Mouse (Mus musculus) heart, postnatal 0 days (tissue): ENCODE measurements around the gene Trhde.

Source experiments
- CTCF ChIP-seq: IDR thresholded peaks from 2 replicates; pipeline ENCODE4 v1.5.1; 2016; ENCODE audit warnings: antibody characterized with exemption, control low read depth, low read depth
- EP300 ChIP-seq: IDR thresholded peaks from 2 replicates; pipeline ENCODE4 v1.6.1; 2016; ENCODE audit warnings: antibody characterized with exemption, low read depth

DNA sequence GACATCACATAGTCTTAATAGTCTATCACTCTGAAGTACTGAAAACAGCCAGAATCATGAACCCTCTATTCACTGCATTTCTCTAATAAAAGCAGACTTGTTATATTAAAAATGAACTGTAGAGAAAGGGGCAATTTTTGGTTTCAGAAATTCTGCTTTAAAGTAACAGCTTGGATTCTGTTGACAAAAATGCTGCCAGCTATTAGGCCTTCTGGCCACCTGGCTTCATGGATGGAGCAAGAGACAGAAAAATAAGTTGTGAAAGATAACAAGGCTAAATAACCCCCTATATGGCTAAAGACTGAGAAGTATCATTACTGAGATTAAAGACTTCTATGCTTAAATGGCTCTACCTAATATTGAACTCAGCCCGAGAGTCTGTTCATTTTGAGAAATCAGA is 234.2 kb downstream of the Trhde start:
- no peak for TF ChIP-seq CTCF
- no peak for TF ChIP-seq EP300
